Mouse (Mus musculus) forebrain, embryonic 15.5 days (tissue): ENCODE data around the gene Cyp4f18. TPM values are rescaled to one million over a fixed set of nuclear protein-coding genes. Genes with fewer than 3 reads are reported as not detected.
"Not testable (repeated sequence)": the region's sequence is repeated elsewhere in the genome, so short reads cannot be mapped to it uniquely, and the experiment has no call there.

Experiments
- ATAC-seq: fragments of 200-750 bp; cut with Nextera tagmentation; replicated peaks from 2 replicates; pipeline ENCODE4 v1.8.0; 2017; ENCODE audit warnings: mild to moderate bottlenecking, moderate TSS enrichment, moderate library complexity
- H3K27ac ChIP-seq: fragments of 300-500 bp; sonication (generic); replicated peaks from 2 replicates; pipeline ENCODE4 v1.5.1; 2015; ENCODE audit warnings: mild to moderate bottlenecking, inconsistent platforms
- H3K27me3 ChIP-seq: fragments of 300-500 bp; sonication (generic); 2 replicates; pipeline ENCODE4 v1.6.1; 2015; ENCODE audit warnings: inconsistent platforms
- H3K36me3 ChIP-seq: fragments of 300-500 bp; sonication (generic); 2 replicates; pipeline ENCODE4 v1.6.1; 2015; ENCODE audit warnings: mild to moderate bottlenecking, inconsistent platforms
- H3K4me1 ChIP-seq: fragments of 300-500 bp; sonication (generic); 2 replicates; pipeline ENCODE4 v1.6.1; 2015; ENCODE audit warnings: inconsistent platforms
- H3K4me2 ChIP-seq: fragments of 300-500 bp; sonication (generic); replicated peaks from 2 replicates; pipeline ENCODE4 v1.6.1; 2015; ENCODE audit warnings: mild to moderate bottlenecking, inconsistent platforms
- H3K4me3 ChIP-seq: fragments of 300-500 bp; sonication (generic); 2 replicates; pipeline ENCODE4 v1.5.1; 2015; ENCODE audit warnings: mild to moderate bottlenecking, inconsistent platforms
- H3K9ac ChIP-seq: fragments of 300-500 bp; sonication (generic); replicated peaks from 2 replicates; pipeline ENCODE4 v1.6.1; 2015; ENCODE audit warnings: mild to moderate bottlenecking, inconsistent platforms
- H3K9me3 ChIP-seq: fragments of 300-500 bp; sonication (generic); 2 replicates; pipeline ENCODE4 v1.6.1; 2016; ENCODE audit warnings: inconsistent platforms
- WGBS: fragments of 180-500 bp; shearing (Covaris S2); methylation state at CpG from one replicate; pipeline ENCODE4 v1.1.7; 2015; ENCODE audit warnings: mixed read lengths; 5-methylcytosine and 5-hydroxymethylcytosine counted together
- polyA plus RNA-seq: library from polyadenylated mRNA; unstranded; fragments of >200 nt; fragmentation: Nextera tagmentation; extraction: Ambion mirVana; gene quantifications from 2 replicates; pipeline ENCODE4 v1.2.1, GENCODE M21; 2015

The Cyp4f18 gene
- polyA plus RNA-seq: 1.2 TPM in 1 of 2 replicates, not detected in the other

DNA sequence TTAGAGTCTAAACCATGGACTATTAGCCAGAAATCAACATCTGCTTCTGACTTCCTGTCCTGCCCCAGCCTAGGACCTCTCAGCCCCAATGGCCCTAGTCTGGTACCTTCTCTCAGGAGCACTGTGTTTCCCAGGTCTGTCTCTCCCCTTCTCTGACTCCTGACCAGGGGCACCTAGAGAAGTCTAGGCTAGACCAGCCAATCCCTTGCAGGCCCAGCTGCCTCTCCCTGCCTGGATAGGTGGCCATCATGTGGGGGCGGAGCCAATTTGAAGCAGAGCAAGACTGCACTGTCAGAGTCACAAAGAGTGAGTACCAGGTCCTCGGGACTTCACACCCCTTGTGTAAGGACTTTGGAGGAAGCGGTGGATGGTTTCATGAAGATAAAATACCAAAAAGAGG is at the start of gene Cyp4f18:
Gene Cyp4f18, minus strand, starts transcription at position 154 of the 400 bp plus-strand sequence.
- no peak for ATAC-seq
- no peak within 1 kb of the TSS for H3K4me2 ChIP-seq
- no peak within 1 kb of the TSS for H3K4me3 ChIP-seq
- H3K36me3 ChIP-seq: no peaks in the 10 kb centered on the region
- H3K4me1 ChIP-seq: no peaks in the 10 kb centered on the region
- no peaks in the 10 kb centered on the region for H3K27me3 ChIP-seq
- H3K9ac ChIP-seq: no peak within 1 kb of the TSS
- H3K9me3 ChIP-seq: no peaks in the 10 kb centered on the region
- WGBS: 80% methylated on average over 3 of the region's 3 CpGs
- no peak within 1 kb of the TSS for H3K27ac ChIP-seq

GRCm38 (mm10) chr8:72057643-72058042 is 48.2 kb upstream of the Cyp4f18 start:
- 86% methylated on average over 3 of the region's 4 CpGs for WGBS
- H3K4me3 ChIP-seq, H3K27ac ChIP-seq, H3K9ac ChIP-seq, H3K27me3 ChIP-seq, H3K4me1 ChIP-seq, H3K4me2 ChIP-seq, H3K36me3 ChIP-seq, ATAC-seq, H3K9me3 ChIP-seq: not testable (repeated sequence)

DNA sequence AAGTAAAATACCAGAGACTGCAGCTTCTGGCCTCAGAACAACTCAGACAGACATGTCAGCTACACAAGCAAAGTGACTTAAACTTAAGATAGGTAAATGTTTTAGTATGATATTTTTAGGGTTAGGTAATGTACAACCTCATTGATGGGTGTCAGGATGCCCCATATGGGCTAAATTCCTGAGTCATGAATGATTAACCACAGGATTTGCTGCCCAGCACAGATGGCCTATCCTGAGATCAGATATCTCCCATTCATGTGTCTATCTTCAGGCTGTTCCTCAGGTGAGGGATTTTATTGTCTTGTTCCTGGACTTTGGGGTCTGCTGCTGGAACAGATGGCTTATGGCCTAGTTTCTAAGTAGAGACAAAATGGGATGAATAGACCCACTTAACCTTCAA is 45.2 kb upstream of the Cyp4f18 start:
- H3K9me3 ChIP-seq, H3K4me3 ChIP-seq, H3K4me1 ChIP-seq, ATAC-seq, H3K27ac ChIP-seq, H3K4me2 ChIP-seq, H3K27me3 ChIP-seq, H3K9ac ChIP-seq, H3K36me3 ChIP-seq: not testable (repeated sequence)

GRCm38 (mm10) chr8:72042493-72042892 is 33.1 kb upstream of the Cyp4f18 start:
- H3K9ac ChIP-seq: no peak overlapping the region
- WGBS: 75% methylated on average over 1 of the region's 1 CpGs
- no peaks in the 10 kb centered on the region for H3K4me1 ChIP-seq
- H3K27ac ChIP-seq: no peak overlapping the region
- no peaks in the 10 kb centered on the region for H3K36me3 ChIP-seq
- no peaks in the 10 kb centered on the region for H3K27me3 ChIP-seq
- no peak overlapping the region for H3K4me2 ChIP-seq
- ATAC-seq: no peak
- no peak overlapping the region for H3K4me3 ChIP-seq
- no peaks in the 10 kb centered on the region for H3K9me3 ChIP-seq

DNA sequence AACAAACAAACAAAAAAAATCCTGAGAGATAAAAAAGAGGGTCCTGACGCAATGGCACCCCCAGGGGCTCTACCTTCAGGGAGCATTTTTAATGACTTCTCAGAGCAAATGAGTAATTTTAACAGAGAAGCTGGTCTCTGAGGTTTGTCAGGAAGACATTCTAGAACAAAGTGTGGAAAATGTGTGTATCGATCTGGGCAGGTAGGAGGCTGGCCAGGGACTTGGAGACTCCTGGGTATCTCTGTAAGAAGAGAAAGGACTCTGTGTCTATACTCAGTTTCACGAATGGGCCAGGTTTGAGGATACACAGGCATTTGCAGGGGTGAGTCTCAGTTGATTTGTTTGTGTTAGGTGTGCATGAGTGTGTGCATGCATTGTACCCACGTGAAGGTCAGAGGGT is 31.5 kb upstream of the Cyp4f18 start, which contains the start of gene Olfr372:
Gene Olfr372, plus strand, starts transcription at position 301 of the 400 bp plus-strand sequence.
- H3K9ac ChIP-seq, H3K4me3 ChIP-seq, H3K4me1 ChIP-seq, H3K9me3 ChIP-seq, H3K27ac ChIP-seq, H3K4me2 ChIP-seq, ATAC-seq, H3K36me3 ChIP-seq, H3K27me3 ChIP-seq: not testable (repeated sequence)
- WGBS: 82% methylated on average over 4 of the region's 4 CpGs

DNA sequence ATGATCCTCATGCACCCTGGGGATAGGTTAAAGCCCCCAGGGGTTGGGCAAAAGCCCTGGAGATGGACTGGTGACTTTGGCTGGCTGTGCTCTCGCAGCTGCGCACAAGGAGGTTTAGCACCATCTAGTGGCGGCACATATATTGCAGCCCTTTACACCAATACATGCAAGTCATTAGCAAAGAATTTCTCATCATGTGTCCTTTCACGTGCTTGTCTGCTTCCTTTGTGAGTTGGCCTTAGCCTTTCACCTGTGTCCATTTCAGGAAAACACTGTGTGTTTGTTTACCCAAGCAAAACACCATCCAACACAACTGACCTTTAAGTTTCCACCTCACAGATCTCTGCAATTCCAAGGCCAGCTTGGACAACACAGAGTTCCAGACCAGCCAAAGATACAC is 23.5 kb upstream of the Cyp4f18 start:
- 37% methylated on average over 4 of the region's 4 CpGs for WGBS

DNA sequence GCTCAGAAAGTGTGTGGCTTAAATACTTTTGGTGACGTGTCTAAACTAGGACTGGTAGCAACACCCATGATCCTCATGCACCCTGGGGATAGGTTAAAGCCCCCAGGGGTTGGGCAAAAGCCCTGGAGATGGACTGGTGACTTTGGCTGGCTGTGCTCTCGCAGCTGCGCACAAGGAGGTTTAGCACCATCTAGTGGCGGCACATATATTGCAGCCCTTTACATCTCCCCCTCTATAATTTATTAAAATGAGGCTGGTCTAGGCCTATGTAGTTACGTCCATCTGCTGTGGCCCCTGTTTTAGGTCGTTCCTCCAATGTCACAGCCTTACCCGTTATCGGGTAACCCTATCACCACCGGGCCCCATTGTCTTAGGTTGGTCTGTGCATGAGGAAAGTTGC is 15.5 kb upstream of the Cyp4f18 start:
- H3K4me1 ChIP-seq, H3K36me3 ChIP-seq, ATAC-seq, H3K9me3 ChIP-seq, H3K4me2 ChIP-seq, H3K4me3 ChIP-seq, H3K27ac ChIP-seq, H3K9ac ChIP-seq, H3K27me3 ChIP-seq: not testable (repeated sequence)
- WGBS: 14% methylated on average over 4 of the region's 9 CpGs

More for the DNA sequence above, 23.5 kb upstream of the Cyp4f18 start:
- H3K4me2 ChIP-seq, H3K4me1 ChIP-seq, H3K36me3 ChIP-seq, H3K27me3 ChIP-seq, H3K9me3 ChIP-seq, H3K9ac ChIP-seq, H3K4me3 ChIP-seq, H3K27ac ChIP-seq: not testable (repeated sequence)
- ATAC-seq: 0 out of 2 replicates have a peak, but pooled peaks have one; percentile 41

- 62% methylated on average over 2 of the region's 2 CpGs for WGBS
- no peak overlapping the region for H3K4me3 ChIP-seq
- ATAC-seq: no peak
- no peaks in the 10 kb centered on the region for H3K9me3 ChIP-seq
- no peaks in the 10 kb centered on the region for H3K36me3 ChIP-seq
- H3K27ac ChIP-seq: no peak overlapping the region
- no peak overlapping the region for H3K9ac ChIP-seq
- no peak overlapping the region for H3K4me2 ChIP-seq
- H3K27me3 ChIP-seq: no peaks in the 10 kb centered on the region
- no peaks in the 10 kb centered on the region for H3K4me1 ChIP-seq
Measured at GRCm38 (mm10) chr8:72019816-72020215, 10.4 kb upstream of the Cyp4f18 start.

GRCm38 (mm10) chr8:72019022-72019421 is 9.6 kb upstream of the Cyp4f18 start:
- not testable (repeated sequence) for H3K27me3 ChIP-seq, H3K4me1 ChIP-seq, H3K4me2 ChIP-seq, H3K9ac ChIP-seq, H3K9me3 ChIP-seq, ATAC-seq, H3K36me3 ChIP-seq, H3K27ac ChIP-seq, H3K4me3 ChIP-seq
- WGBS: 88% methylated on average over 1 of the region's 1 CpGs

DNA sequence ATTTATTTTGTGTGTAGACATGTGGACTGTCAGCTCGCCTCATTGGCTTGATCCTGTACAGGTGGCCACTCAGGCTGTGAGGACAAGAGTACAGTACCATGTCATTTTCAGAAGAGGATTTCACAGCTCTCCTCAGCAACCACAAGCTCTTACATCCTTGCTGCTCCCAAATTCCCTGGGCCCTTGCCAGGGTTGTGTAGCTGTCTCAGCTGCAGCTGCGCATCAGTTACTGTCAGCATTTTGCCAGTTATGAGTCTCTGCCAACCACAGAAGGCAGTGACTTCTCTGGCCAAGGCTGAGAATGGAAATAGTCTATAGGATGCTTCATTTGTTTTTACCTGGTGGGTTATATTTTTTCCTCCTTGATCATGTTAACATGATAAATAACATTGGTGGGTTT is 8.7 kb upstream of the Cyp4f18 start:
- WGBS: 70% methylated on average over 2 of the region's 2 CpGs
- no peak for ATAC-seq
- Histone ChIP-seq H3K27me3 (no peaks in the 10 kb centered on the region), H3K4me3 (no peak overlapping the region), H3K4me1 (no peaks in the 10 kb centered on the region), H3K9me3 (no peaks in the 10 kb centered on the region), H3K9ac (no peak overlapping the region), H3K4me2 (no peak overlapping the region), H3K27ac (no peak overlapping the region), H3K36me3 (no peaks in the 10 kb centered on the region)

- H3K4me2 ChIP-seq, H3K27me3 ChIP-seq, H3K27ac ChIP-seq, H3K9ac ChIP-seq, ATAC-seq, H3K36me3 ChIP-seq, H3K4me1 ChIP-seq, H3K9me3 ChIP-seq, H3K4me3 ChIP-seq: not testable (repeated sequence)
- 83% methylated on average over 2 of the region's 2 CpGs for WGBS
Measured at GRCm38 (mm10) chr8:72017339-72017738, 7.9 kb upstream of the Cyp4f18 start.

DNA sequence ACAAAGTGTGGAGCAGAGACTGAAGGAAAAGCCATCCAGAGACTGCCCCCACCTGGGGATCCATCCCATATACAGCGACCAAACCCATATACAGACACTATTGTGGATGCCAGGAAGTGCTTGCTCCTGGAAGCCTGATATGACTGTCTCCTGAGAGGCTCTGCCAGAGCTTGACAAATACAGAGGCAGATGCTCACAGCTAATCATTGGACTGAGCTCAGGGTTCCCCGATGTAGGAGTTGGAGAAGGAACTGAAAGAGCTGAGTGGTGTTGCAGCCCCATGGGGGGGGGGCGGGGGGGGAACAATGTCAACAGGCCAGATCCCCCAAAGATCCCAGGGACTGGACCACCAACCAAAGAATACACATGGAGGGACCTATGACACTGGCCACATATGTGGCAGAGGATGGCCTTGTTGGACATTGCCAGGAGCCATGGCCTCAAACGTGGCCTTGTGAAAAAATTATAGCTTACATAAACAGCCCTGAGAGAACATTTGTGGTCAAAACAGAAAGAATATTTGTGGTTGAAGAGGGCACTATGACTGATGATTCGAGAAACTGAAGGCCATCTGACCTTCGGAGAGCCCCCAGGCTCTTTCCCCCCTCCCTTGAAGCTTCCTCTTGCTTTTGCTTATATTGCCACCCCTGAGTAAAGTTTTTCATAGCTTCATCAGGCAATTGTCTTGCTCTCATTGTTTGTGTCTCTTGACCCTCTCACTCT is 4.2 kb upstream of the Cyp4f18 start:
- H3K27ac ChIP-seq, H3K9me3 ChIP-seq, H3K4me1 ChIP-seq, H3K4me3 ChIP-seq, ATAC-seq, H3K9ac ChIP-seq, H3K4me2 ChIP-seq, H3K36me3 ChIP-seq, H3K27me3 ChIP-seq: not testable (repeated sequence)
- WGBS: 71% methylated on average over 6 of the region's 6 CpGs

- no peaks in the 10 kb centered on the region for H3K9me3 ChIP-seq
- H3K9ac ChIP-seq: no peak overlapping the region
- no peaks in the 10 kb centered on the region for H3K36me3 ChIP-seq
- WGBS: 74% methylated on average over 3 of the region's 3 CpGs
- no peak overlapping the region for H3K27ac ChIP-seq
- no peak overlapping the region for H3K4me2 ChIP-seq
- H3K4me3 ChIP-seq: no peak overlapping the region
- H3K27me3 ChIP-seq: no peaks in the 10 kb centered on the region
- no peaks in the 10 kb centered on the region for H3K4me1 ChIP-seq
- ATAC-seq: no peak
Measured at GRCm38 (mm10) chr8:72008134-72008641, 1.2 kb downstream of the Cyp4f18 start.
